Mouse (Mus musculus): ENCODE results near the gene 1700016D06Rik.

The 1700016D06Rik gene

GRCm38 (mm10) chr8:11701033-11701362 is at the start of gene 1700016D06Rik:
1700016D06Rik (minus strand) TSS chr8:11701063.
- DNase-seq (ENCODE audit: low spot score in 2 of 2) = no peak

GRCm38 (mm10) chr8:11749472-11749871 is 48.6 kb upstream of the 1700016D06Rik start:
- no peak for DNase-seq (ENCODE audit: low spot score in 2 of 2)

- no peak for DNase-seq (ENCODE audit: low spot score in 2 of 2)
These were observed 46.2 kb upstream of the 1700016D06Rik start for GRCm38 (mm10) chr8:11746850-11747600.

- no peak for DNase-seq (ENCODE audit: low spot score in 2 of 2)
These were observed 42.7 kb upstream of the 1700016D06Rik start for GRCm38 (mm10) chr8:11743580-11743979.

GRCm38 (mm10) chr8:11740857-11741256 is 40.0 kb upstream of the 1700016D06Rik start:
- no peak for DNase-seq (ENCODE audit: low spot score in 2 of 2)

- no peak for DNase-seq (ENCODE audit: low spot score in 2 of 2)
These were observed 38.2 kb upstream of the 1700016D06Rik start for GRCm38 (mm10) chr8:11739082-11739481.

GRCm38 (mm10) chr8:11737096-11737495 is 36.2 kb upstream of the 1700016D06Rik start:
- no peak for DNase-seq (ENCODE audit: low spot score in 2 of 2)

- DNase-seq (ENCODE audit: low spot score in 2 of 2) = no peak
These were observed 34.9 kb upstream of the 1700016D06Rik start for GRCm38 (mm10) chr8:11735672-11736235.

- DNase-seq (ENCODE audit: low spot score in 2 of 2) = no peak
These were observed 29.5 kb upstream of the 1700016D06Rik start for GRCm38 (mm10) chr8:11730271-11730940.

GRCm38 (mm10) chr8:11728482-11729295 is 27.8 kb upstream of the 1700016D06Rik start:
- no peak for DNase-seq (ENCODE audit: low spot score in 2 of 2)

GRCm38 (mm10) chr8:11727651-11728481 is 27.0 kb upstream of the 1700016D06Rik start, which contains the start of gene Arhgef7:
Arhgef7 (plus strand) TSS chr8:11727721.
- DNase-seq (ENCODE audit: low spot score in 2 of 2) = no peak

- DNase-seq (ENCODE audit: low spot score in 2 of 2) = no peak
These were observed 26.4 kb upstream of the 1700016D06Rik start for GRCm38 (mm10) chr8:11727273-11727650.

GRCm38 (mm10) chr8:11717194-11717593 is 16.3 kb upstream of the 1700016D06Rik start:
- DNase-seq (ENCODE audit: low spot score in 2 of 2) = no peak

GRCm38 (mm10) chr8:11712244-11712643 is 11.4 kb upstream of the 1700016D06Rik start:
- DNase-seq (ENCODE audit: low spot score in 2 of 2) = peak; percentile 19 to 70

- no peak for DNase-seq (ENCODE audit: low spot score in 2 of 2)
These were observed 9.6 kb upstream of the 1700016D06Rik start for GRCm38 (mm10) chr8:11710415-11710814.

GRCm38 (mm10) chr8:11709542-11709941 is 8.7 kb upstream of the 1700016D06Rik start:
- DNase-seq (ENCODE audit: low spot score in 2 of 2) = no peak

- DNase-seq (ENCODE audit: low spot score in 2 of 2) = no peak
These were observed 8.0 kb upstream of the 1700016D06Rik start for GRCm38 (mm10) chr8:11708815-11709214.

GRCm38 (mm10) chr8:11707701-11708100 is 6.8 kb upstream of the 1700016D06Rik start:
- no peak for DNase-seq (ENCODE audit: low spot score in 2 of 2)

- DNase-seq (ENCODE audit: low spot score in 2 of 2) = no peak
These were observed 5.0 kb upstream of the 1700016D06Rik start for GRCm38 (mm10) chr8:11705818-11706217.

- DNase-seq (ENCODE audit: low spot score in 2 of 2) = no peak
These were observed 4.0 kb upstream of the 1700016D06Rik start for GRCm38 (mm10) chr8:11704716-11705420.

All from spleen, postnatal 4 days (tissue).